Mouse (Mus musculus): Measurements from ENCODE around the gene Zrsr1. TPM values are rescaled to one million over a fixed set of nuclear protein-coding genes. Genes with fewer than 3 reads are reported as not detected.

The Zrsr1 gene
- polyA plus RNA-seq, 1 experiment from 2014 or later, result 2.4 TPM

DNA sequence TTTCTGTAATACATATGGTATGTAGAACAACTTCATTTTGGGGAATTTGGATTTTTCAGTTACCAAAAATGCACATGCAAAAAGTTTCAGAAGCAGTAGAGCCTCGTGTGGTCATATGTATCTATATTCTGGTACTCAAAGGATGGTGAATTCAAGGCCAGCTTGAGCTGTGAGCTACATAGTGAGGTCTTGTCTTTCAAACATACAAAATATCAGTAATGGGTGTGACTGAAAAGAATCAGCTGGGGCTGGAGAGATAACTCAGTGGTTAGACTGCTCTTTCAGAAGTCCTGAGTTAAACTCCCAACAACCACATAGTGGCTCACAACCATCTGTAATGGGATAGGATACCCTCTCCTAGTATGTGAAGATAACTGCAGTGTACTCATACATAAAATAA is 26.5 kb downstream of the Zrsr1 start:
- H3K4me1 ChIP-seq, result no peaks in the 10 kb centered on the region
- H3K36me3 ChIP-seq (replicated peaks), result peaks cover 100% of the 10 kb centered on the region
- no peak for DNase-seq (ENCODE audit: low spot score)
- WGBS, result 85% methylated on average over 1 of the region's 1 CpGs
- H3K9me3 ChIP-seq, result no peaks in the 10 kb centered on the region
- no peaks in the 10 kb centered on the region for H3K27me3 ChIP-seq (replicated peaks; ENCODE audit: low read depth, poor library complexity, severe bottlenecking)
- no peak overlapping the region for H3K4me3 ChIP-seq
- H3K27ac ChIP-seq (replicated peaks), result no peak overlapping the region

GRCm38 (mm10) chr11:23005276-23005675 is 33.5 kb downstream of the Zrsr1 start:
- no peaks in the 10 kb centered on the region for H3K9me3 ChIP-seq
- H3K4me3 ChIP-seq, result no peak overlapping the region
- no peak overlapping the region for H3K27ac ChIP-seq (replicated peaks)
- peaks cover 6% of the 10 kb centered on the region for H3K4me1 ChIP-seq
- 88% methylated on average over 1 of the region's 1 CpGs for WGBS
- no peaks in the 10 kb centered on the region for H3K27me3 ChIP-seq (replicated peaks; ENCODE audit: low read depth, poor library complexity, severe bottlenecking)
- DNase-seq (ENCODE audit: low spot score), result no peak
- peaks cover 59% of the 10 kb centered on the region for H3K36me3 ChIP-seq (replicated peaks)

- H3K36me3 ChIP-seq (replicated peaks), result peaks cover 41% of the 10 kb centered on the region
- WGBS, result 8% methylated on average over 6 of the region's 6 CpGs
- H3K4me1 ChIP-seq, result peaks cover 6% of the 10 kb centered on the region
- no peak for DNase-seq (ENCODE audit: low spot score)
- peak overlapping the region; percentile 73 for H3K4me3 ChIP-seq
- peak overlapping the region; percentile 88; the same call in 1 of the 2 replicates for H3K27ac ChIP-seq (replicated peaks)
- H3K27me3 ChIP-seq (replicated peaks; ENCODE audit: low read depth, poor library complexity, severe bottlenecking), result no peaks in the 10 kb centered on the region
- no peaks in the 10 kb centered on the region for H3K9me3 ChIP-seq
These were observed 35.3 kb downstream of the Zrsr1 start for GRCm38 (mm10) chr11:23007166-23007480.

- WGBS, result under 1% methylated on average over 22 of the region's 22 CpGs
- H3K9me3 ChIP-seq, result no peaks in the 10 kb centered on the region
- H3K36me3 ChIP-seq (replicated peaks), result peaks cover 36% of the 10 kb centered on the region
- H3K4me1 ChIP-seq, result peaks cover 6% of the 10 kb centered on the region
- H3K27ac ChIP-seq (replicated peaks), result peak within 1 kb of the TSS; percentile 88
- H3K4me3 ChIP-seq, result peak within 1 kb of the TSS; percentile 73
- DNase-seq (ENCODE audit: low spot score), result peak; percentile 74
- H3K27me3 ChIP-seq (replicated peaks; ENCODE audit: low read depth, poor library complexity, severe bottlenecking), result no peaks in the 10 kb centered on the region
These were observed 35.8 kb downstream of the Zrsr1 start, which contains the start of gene Fam161a for GRCm38 (mm10) chr11:23007481-23008180. Gene Fam161a, plus strand, starts transcription at chr11:23007531.

GRCm38 (mm10) chr11:23008181-23008823 is 36.5 kb downstream of the Zrsr1 start:
- H3K27ac ChIP-seq (replicated peaks), result peak overlapping the region; percentile 88
- peaks cover 6% of the 10 kb centered on the region for H3K4me1 ChIP-seq
- H3K36me3 ChIP-seq (replicated peaks), result peaks cover 29% of the 10 kb centered on the region
- H3K9me3 ChIP-seq, result no peaks in the 10 kb centered on the region
- H3K4me3 ChIP-seq, result peak overlapping the region; percentile 73
- under 1% methylated on average over 40 of the region's 40 CpGs for WGBS
- no peaks in the 10 kb centered on the region for H3K27me3 ChIP-seq (replicated peaks; ENCODE audit: low read depth, poor library complexity, severe bottlenecking)
- DNase-seq (ENCODE audit: low spot score), result peak; percentile 92

DNA sequence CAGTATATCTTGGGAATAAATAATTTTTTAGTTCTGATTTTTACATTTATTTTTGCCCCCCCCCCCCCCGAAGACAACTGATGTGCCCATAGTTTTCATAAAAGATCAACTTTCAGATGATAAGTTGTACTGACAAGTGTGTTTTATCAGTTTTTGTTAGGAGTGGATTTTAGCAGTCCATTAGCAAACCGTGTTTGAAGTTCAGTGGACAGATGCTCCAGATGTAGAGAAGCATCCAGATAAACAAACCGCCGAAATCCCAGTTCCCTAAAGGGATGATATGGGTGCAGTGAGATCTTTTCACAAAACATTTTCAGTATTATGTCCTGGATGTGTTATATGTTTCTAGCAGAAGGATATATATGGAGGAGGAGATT is 37.0 kb downstream of the Zrsr1 start:
- Histone ChIP-seq H3K27me3 (replicated peaks; ENCODE audit: low read depth, poor library complexity, severe bottlenecking) (no peaks in the 10 kb centered on the region), H3K4me1 (peaks cover 6% of the 10 kb centered on the region), H3K36me3 (replicated peaks) (peaks cover 24% of the 10 kb centered on the region), H3K4me3 (peak overlapping the region; percentile 73), H3K9me3 (no peaks in the 10 kb centered on the region), H3K27ac (replicated peaks) (peak overlapping the region; percentile 88; the same call in 1 of the 2 replicates)
- WGBS, result 47% methylated on average over 4 of the region's 4 CpGs
- no peak for DNase-seq (ENCODE audit: low spot score)

- DNase-seq (ENCODE audit: low spot score), result no peak
- Histone ChIP-seq H3K4me3 (no peak overlapping the region), H3K27ac (replicated peaks) (no peak overlapping the region), H3K4me1 (no peaks in the 10 kb centered on the region; the same call in 1 of the 2 replicates), H3K36me3 (replicated peaks) (no peaks in the 10 kb centered on the region), H3K27me3 (replicated peaks; ENCODE audit: low read depth, poor library complexity, severe bottlenecking) (no peaks in the 10 kb centered on the region), H3K9me3 (no peaks in the 10 kb centered on the region)
- WGBS, result 72% methylated on average over 1 of the region's 1 CpGs
These were observed 41.3 kb downstream of the Zrsr1 start for GRCm38 (mm10) chr11:23013096-23013495.

DNA sequence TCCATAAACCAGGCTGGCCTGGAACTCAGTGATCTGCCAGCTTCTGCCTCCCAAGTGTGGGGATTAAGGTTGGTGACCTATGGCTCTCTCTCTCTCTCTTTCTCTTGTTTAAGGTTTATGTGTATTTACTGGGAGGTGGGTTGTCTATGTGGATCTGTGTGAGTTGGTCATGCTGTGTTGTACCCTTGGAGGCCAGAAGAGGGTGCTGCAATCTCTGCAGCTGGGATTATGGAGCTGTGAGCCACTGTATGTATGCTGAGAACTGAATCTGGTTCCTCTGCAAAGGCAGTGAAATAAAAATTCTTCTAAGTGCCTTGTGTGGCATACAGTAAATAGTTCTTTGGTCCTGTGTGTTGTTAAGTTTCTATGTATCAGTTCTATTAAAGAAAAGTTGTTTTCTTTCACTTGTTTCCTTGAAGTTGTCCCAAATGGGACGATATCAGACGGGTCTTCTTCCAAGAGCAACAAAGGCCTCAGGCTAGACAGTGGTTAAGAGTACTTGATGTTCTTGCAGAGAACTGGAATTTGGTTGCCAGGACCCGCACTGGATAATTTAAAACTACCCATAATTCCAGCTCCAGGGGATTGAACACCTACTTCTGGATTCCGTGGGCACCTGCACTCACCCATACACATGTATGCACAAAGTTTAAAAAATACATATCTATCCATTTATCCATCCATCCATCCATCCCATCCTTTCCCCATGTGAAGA is 41.9 kb downstream of the Zrsr1 start:
- H3K27me3 ChIP-seq (replicated peaks; ENCODE audit: low read depth, poor library complexity, severe bottlenecking), result no peaks in the 10 kb centered on the region
- H3K9me3 ChIP-seq, result no peaks in the 10 kb centered on the region
- no peak overlapping the region for H3K4me3 ChIP-seq
- DNase-seq (ENCODE audit: low spot score), result peak; percentile 27
- H3K27ac ChIP-seq (replicated peaks), result no peak overlapping the region
- 89% methylated on average over 4 of the region's 4 CpGs for WGBS
- no peaks in the 10 kb centered on the region for H3K36me3 ChIP-seq (replicated peaks)
- no peaks in the 10 kb centered on the region; the same call in 1 of the 2 replicates for H3K4me1 ChIP-seq

DNA sequence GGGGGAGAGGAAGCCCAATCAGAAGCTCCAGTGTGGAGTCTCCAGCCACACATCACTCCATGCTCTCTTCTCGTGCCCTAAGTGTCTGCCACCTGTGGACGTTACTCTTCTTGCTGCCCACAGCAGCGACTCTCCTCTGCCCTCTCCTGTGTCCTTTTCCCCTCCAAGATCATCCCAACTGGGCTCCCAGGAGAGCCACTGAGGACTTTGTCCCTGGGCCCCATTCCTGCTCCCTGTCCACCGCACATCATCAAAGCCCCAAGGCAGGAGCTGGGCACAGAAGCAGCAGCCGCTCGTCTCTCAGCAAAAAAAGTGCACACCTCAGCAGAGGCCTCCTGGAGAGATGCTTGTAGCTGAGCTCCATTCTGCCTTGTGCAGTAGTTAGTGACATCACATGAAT is 43.2 kb downstream of the Zrsr1 start:
- 69% methylated on average over 6 of the region's 6 CpGs for WGBS
- no peak for DNase-seq (ENCODE audit: low spot score)
- H3K27ac ChIP-seq (replicated peaks), result no peak overlapping the region

DNA sequence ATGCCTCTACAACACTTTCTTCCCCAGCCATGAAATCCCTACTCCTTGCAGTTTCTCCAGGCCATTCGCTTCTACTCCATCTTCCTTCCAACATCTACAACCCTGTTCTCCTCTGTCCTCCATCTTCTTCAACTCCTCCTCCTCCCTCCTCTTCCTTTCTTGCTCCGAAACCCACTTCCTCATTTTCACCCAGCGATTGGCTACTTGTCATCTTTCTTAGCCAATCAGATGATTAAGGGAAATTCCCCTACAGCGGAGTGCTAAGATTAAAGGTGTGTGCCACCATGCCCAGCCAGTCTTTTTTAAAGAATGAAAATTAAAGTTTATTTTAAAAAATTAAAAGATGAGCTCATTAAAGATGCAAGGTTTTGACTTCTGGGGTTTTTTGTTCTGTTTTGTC is 46.1 kb downstream of the Zrsr1 start:
- no peaks in the 10 kb centered on the region for H3K9me3 ChIP-seq
- WGBS, result 93% methylated on average over 4 of the region's 4 CpGs
- H3K4me3 ChIP-seq, result no peak overlapping the region
- DNase-seq (ENCODE audit: low spot score), result no peak
- no peak overlapping the region for H3K27ac ChIP-seq (replicated peaks)
- peaks cover 13% of the 10 kb centered on the region for H3K4me1 ChIP-seq
- no peaks in the 10 kb centered on the region for H3K27me3 ChIP-seq (replicated peaks; ENCODE audit: low read depth, poor library complexity, severe bottlenecking)
- no peaks in the 10 kb centered on the region for H3K36me3 ChIP-seq (replicated peaks)

More for the DNA sequence above, 43.2 kb downstream of the Zrsr1 start:
- Histone ChIP-seq H3K9me3 (no peaks in the 10 kb centered on the region), H3K27me3 (replicated peaks; ENCODE audit: low read depth, poor library complexity, severe bottlenecking) (no peaks in the 10 kb centered on the region), H3K36me3 (replicated peaks) (no peaks in the 10 kb centered on the region), H3K4me1 (peaks cover 2% of the 10 kb centered on the region), H3K4me3 (no peak overlapping the region)

GRCm38 (mm10) chr11:23020116-23020770 is 48.4 kb downstream of the Zrsr1 start:
- no peaks in the 10 kb centered on the region for H3K9me3 ChIP-seq
- no peaks in the 10 kb centered on the region for H3K36me3 ChIP-seq (replicated peaks)
- DNase-seq (ENCODE audit: low spot score), result no peak
- 63% methylated on average over 24 of the region's 24 CpGs for WGBS
- H3K27ac ChIP-seq (replicated peaks), result no peak overlapping the region; the same call in 1 of the 2 replicates
- H3K4me1 ChIP-seq, result peaks cover 13% of the 10 kb centered on the region
- no peak overlapping the region for H3K4me3 ChIP-seq
- no peaks in the 10 kb centered on the region for H3K27me3 ChIP-seq (replicated peaks; ENCODE audit: low read depth, poor library complexity, severe bottlenecking)

DNA sequence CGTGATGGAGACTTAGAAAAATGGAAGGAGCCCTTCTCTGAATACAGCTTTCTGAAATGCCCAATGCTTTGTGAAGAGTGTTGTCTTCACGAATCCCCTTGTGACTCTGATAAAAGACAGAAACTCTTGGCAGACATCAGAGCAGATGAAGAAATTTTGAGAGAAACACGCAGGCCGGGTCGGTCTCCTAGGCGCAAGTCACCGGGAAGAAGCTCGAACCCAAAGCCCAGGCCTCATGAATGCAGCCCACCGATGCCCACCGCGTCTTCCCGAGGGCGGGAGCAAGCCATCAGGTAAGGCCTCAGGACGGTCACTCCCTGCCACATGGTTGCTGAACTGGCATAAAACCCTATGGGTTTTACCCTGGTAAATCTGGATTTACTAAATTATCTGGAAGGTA is 49.0 kb downstream of the Zrsr1 start:
- Histone ChIP-seq H3K27me3 (replicated peaks; ENCODE audit: low read depth, poor library complexity, severe bottlenecking) (no peaks in the 10 kb centered on the region), H3K36me3 (replicated peaks) (no peaks in the 10 kb centered on the region), H3K27ac (replicated peaks) (no peak overlapping the region), H3K9me3 (no peaks in the 10 kb centered on the region), H3K4me3 (no peak overlapping the region), H3K4me1 (peaks cover 13% of the 10 kb centered on the region)
- no peak for DNase-seq (ENCODE audit: low spot score)
- 87% methylated on average over 14 of the region's 14 CpGs for WGBS
